Mouse (Mus musculus) CH12.LX (cell line): ENCODE data around the gene Slc38a8. TPM values are rescaled to one million over a fixed set of nuclear protein-coding genes. Genes with fewer than 3 reads are reported as not detected.

Experiments used
- DNase-seq: peaks from one replicate; pipeline ENCODE4 v3.0.0-alpha.2; 2013; ENCODE audit errors: extremely low read depth
- H3K27ac ChIP-seq: 2 replicates; pipeline ENCODE4 v1.5.1; 2012; ENCODE audit warnings: low read depth, mild to moderate bottlenecking, control low read depth, moderate library complexity; ENCODE audit not compliant: insufficient read depth
- H3K27me3 ChIP-seq: replicated peaks from 2 replicates; pipeline ENCODE3; 2012; ENCODE audit warnings: inconsistent platforms
- H3K36me3 ChIP-seq, 2 experiments: replicated peaks in 1 of 2; 2 replicates each; pipeline versions ENCODE3 to v1.6.1; 2012; ENCODE audit warnings: inconsistent platforms in 1 of 2, low read length in 1 of 2, mild to moderate bottlenecking in 1 of 2, mixed read lengths in 1 of 2, moderate library complexity in 1 of 2; ENCODE audit not compliant: control insufficient read depth in 1 of 2, insufficient read depth in 1 of 2
- H3K4me1 ChIP-seq, 2 experiments: 2 replicates each; pipeline ENCODE4 v1.6.1; 2012; ENCODE audit warnings: inconsistent platforms in 1 of 2, moderate library complexity in 1 of 2; ENCODE audit not compliant: insufficient read depth in 2 of 2, control insufficient read depth in 1 of 2
- H3K4me2 ChIP-seq: 2 replicates; pipeline ENCODE4 v1.6.1; 2012; ENCODE audit warnings: low read depth, mild to moderate bottlenecking, control low read depth; ENCODE audit not compliant: poor library complexity, insufficient read depth, severe bottlenecking
- H3K4me3 ChIP-seq, 3 experiments: fragments of 150-350 bp in 1 of 3; sonication (generic) in 1 of 3; replicated peaks in 1 of 3; 2 replicates each; pipeline versions ENCODE3 to v1.5.1; 2011 to 2012; ENCODE audit warnings: low read depth in 2 of 3, low read length in 2 of 3, mild to moderate bottlenecking in 2 of 3, moderate library complexity in 2 of 3, control low read depth in 1 of 3, improper control_type of control experiment in 1 of 3, inconsistent platforms in 1 of 3, mixed read lengths in 1 of 3; ENCODE audit not compliant: poor library complexity in 1 of 3
- H3K79me2 ChIP-seq: replicated peaks from 2 replicates; pipeline ENCODE4 v1.6.1; 2012; ENCODE audit warnings: mild to moderate bottlenecking, moderate library complexity; ENCODE audit not compliant: control insufficient read depth, poor library complexity, insufficient read depth, severe bottlenecking; ENCODE audit errors: extremely low read depth
- H3K9ac ChIP-seq: 2 replicates; pipeline ENCODE4 v1.6.1; 2012; ENCODE audit warnings: low read depth, mild to moderate bottlenecking, control low read depth, moderate library complexity; ENCODE audit not compliant: insufficient read depth
- H3K9me3 ChIP-seq: replicated peaks from 2 replicates; pipeline ENCODE3; 2012; ENCODE audit warnings: low read length, inconsistent platforms, mixed read lengths
- BHLHE40 ChIP-seq: IDR thresholded peaks from 2 replicates; pipeline ENCODE4 v1.6.1; 2011; ENCODE audit warnings: mild to moderate bottlenecking, low read depth, low read length, improper control_type of control experiment
- CHD1 ChIP-seq: IDR thresholded peaks from 2 replicates; pipeline ENCODE4 v1.6.1; 2012; ENCODE audit warnings: low read depth, low read length, improper control_type of control experiment, inconsistent platforms
- CHD2 ChIP-seq: IDR thresholded peaks from 2 replicates; pipeline ENCODE4 v1.6.1; 2011; ENCODE audit warnings: low read length, improper control_type of control experiment
- CTCF ChIP-seq, 2 experiments: IDR thresholded peaks in 1 of 2; conservative IDR thresholded peaks in 1 of 2; 2 replicates each; pipeline ENCODE4 v1.5.1; 2011 to 2012; ENCODE audit warnings: low read depth in 2 of 2, low read length in 2 of 2, improper control_type of control experiment in 1 of 2, inconsistent platforms in 1 of 2, mild to moderate bottlenecking in 1 of 2, moderate library complexity in 1 of 2
- ELF1 ChIP-seq: IDR thresholded peaks from 2 replicates; pipeline ENCODE4 v1.6.1; 2014; ENCODE audit warnings: low read depth, mild to moderate bottlenecking, inconsistent platforms, low read length, improper control_type of control experiment
- EP300 ChIP-seq: IDR thresholded peaks from 2 replicates; pipeline ENCODE4 v1.6.1; 2011; ENCODE audit warnings: low read length, improper control_type of control experiment
- ETS1 ChIP-seq: conservative IDR thresholded peaks from 2 replicates; pipeline ENCODE4 v1.6.1; 2012; ENCODE audit warnings: low read depth, mild to moderate bottlenecking, inconsistent platforms, low read length, improper control_type of control experiment, moderate library complexity
- GABPA ChIP-seq: IDR thresholded peaks from 2 replicates; pipeline ENCODE4 v1.6.1; 2012; ENCODE audit warnings: low read depth, low read length, improper control_type of control experiment, inconsistent platforms; ENCODE audit not compliant: insufficient replicate concordance
- HCFC1 ChIP-seq: IDR thresholded peaks from 2 replicates; pipeline ENCODE4 v1.6.1; 2012; ENCODE audit warnings: low read depth, mild to moderate bottlenecking, inconsistent platforms, low read length, improper control_type of control experiment
- IRF4 ChIP-seq: IDR thresholded peaks from 2 replicates; pipeline ENCODE4 v1.6.1; 2014; ENCODE audit warnings: low read depth, mild to moderate bottlenecking, inconsistent platforms, low read length, improper control_type of control experiment
- MAFK ChIP-seq: IDR thresholded peaks from 2 replicates; pipeline ENCODE4 v1.6.1; 2011; ENCODE audit warnings: low read length, improper control_type of control experiment; ENCODE audit not compliant: insufficient replicate concordance
- MAX ChIP-seq: IDR thresholded peaks from 2 replicates; pipeline ENCODE4 v1.6.1; 2011; ENCODE audit warnings: low read length, improper control_type of control experiment
- MAZ ChIP-seq: IDR thresholded peaks from 2 replicates; pipeline ENCODE4 v1.6.1; 2012; ENCODE audit warnings: low read depth, mild to moderate bottlenecking, inconsistent platforms, low read length, improper control_type of control experiment, moderate library complexity
- MYC ChIP-seq: IDR thresholded peaks from 2 replicates; pipeline ENCODE4 v1.6.1; 2011; ENCODE audit warnings: low read depth, mild to moderate bottlenecking, improper control_type of control experiment, low read length
- POLR2AphosphoS2 ChIP-seq: IDR thresholded peaks from 2 replicates; pipeline ENCODE4 v1.6.1; 2011; ENCODE audit warnings: low read depth, low read length, improper control_type of control experiment
- RAD21 ChIP-seq: IDR thresholded peaks from 2 replicates; pipeline ENCODE4 v1.6.1; 2011; ENCODE audit warnings: low read depth, mild to moderate bottlenecking, low read length, improper control_type of control experiment, moderate library complexity
- RCOR1 ChIP-seq: conservative IDR thresholded peaks from 2 replicates; pipeline ENCODE4 v1.6.1; 2012; ENCODE audit warnings: low read depth, mild to moderate bottlenecking, inconsistent platforms, low read length, improper control_type of control experiment
- SIN3A ChIP-seq: IDR thresholded peaks from 2 replicates; pipeline ENCODE4 v1.6.1; 2012; ENCODE audit warnings: low read length, improper control_type of control experiment, inconsistent platforms
- SMC3 ChIP-seq: IDR thresholded peaks from 2 replicates; pipeline ENCODE4 v1.6.1; 2011; ENCODE audit warnings: low read depth, low read length, improper control_type of control experiment
- TCF12 ChIP-seq: IDR thresholded peaks from 2 replicates; pipeline ENCODE4 v1.6.1; 2014; ENCODE audit warnings: low read depth, mild to moderate bottlenecking, inconsistent platforms, low read length, improper control_type of control experiment
- UBTF ChIP-seq: IDR thresholded peaks from 2 replicates; pipeline ENCODE4 v1.6.1; 2012; ENCODE audit warnings: low read depth, mild to moderate bottlenecking, inconsistent platforms, low read length, improper control_type of control experiment, moderate library complexity
- USF1 ChIP-seq: IDR thresholded peaks from 2 replicates; pipeline ENCODE4 v1.6.1; 2014; ENCODE audit warnings: low read depth, mild to moderate bottlenecking, inconsistent platforms, low read length, improper control_type of control experiment
- ZKSCAN1 ChIP-seq: IDR thresholded peaks from 2 replicates; pipeline ENCODE4 v1.6.1; 2012; ENCODE audit warnings: low read depth, inconsistent platforms, low read length, improper control_type of control experiment, borderline replicate concordance
- dilution Hi-C: fragments of 300-500 bp; cut with MboI; formaldehyde crosslinking; loops from 2 replicates; pipeline ENCODE4 v1.14.3; 2020; ENCODE audit warnings: low sequenced_read_pairs; ENCODE audit not compliant: extremely low pct_unique_long_range_greater_than_20kb, extremely low pct_ligation_motif_present
- in situ Hi-C: fragments of 300-500 bp; cut with MboI; formaldehyde crosslinking; loops from 3 replicates; pipeline ENCODE4 v1.14.3; 2019; ENCODE audit warnings: low sequenced_read_pairs, low pct_ligation_motif_present, low pct_unique_long_range_greater_than_20kb, mixed read lengths
- polyA plus RNA-seq: library from polyadenylated mRNA; unstranded; fragments of >175 nt; gene quantifications from 2 replicates; pipeline ENCODE4 v1.2.1, GENCODE M21; 2012; ENCODE audit warnings: low read depth; ENCODE audit not compliant: insufficient read length
- total RNA-seq, 2 experiments: library from RNA; depleted of rRNA; stranded (reverse); fragments of 300-350 nt in 1 of 2; fragments of >200 nt in 1 of 2; gene quantifications; 2 replicates each; pipeline ENCODE4 v1.2.3; 2012 to 2014

Slc38a8 gene
- total and polyA plus RNA-seq, 3 experiments: 0.08 TPM; not detected in 1

- Histone ChIP-seq H3K9me3 (no peaks in the 10 kb centered on the region), H3K4me2 (no peak overlapping the region), H3K4me3 (no peak overlapping the region), H3K79me2 (no peaks in the 10 kb centered on the region), H3K4me1 (peaks cover 0 to 12% of the 10 kb centered on the region in 2 experiments; a peak in 2 of 4 replicates), H3K36me3 (peaks cover 89 to 98% of the 10 kb centered on the region in 2 experiments), H3K9ac (no peak overlapping the region), H3K27ac (no peak overlapping the region), H3K27me3 (no peaks in the 10 kb centered on the region)
- TF ChIP-seq TCF12 (no peak), BHLHE40 (no peak), MAFK (no peak), MYC (no peak), HCFC1 (no peak), ELF1 (no peak), MAZ (no peak), ZKSCAN1 (no peak), CTCF (conservative IDR thresholded peaks at IDR 0.05 in 1 of 2, IDR thresholded peaks at IDR 0.05 in 1 of 2; ENCODE audit: low read depth in 2 of 2, low read length in 2 of 2) (no peak), GABPA (no peak), IRF4 (no peak), ETS1 (no peak), CHD1 (no peak), RCOR1 (no peak), CHD2 (no peak), EP300 (no peak), USF1 (no peak), SMC3 (no peak), SIN3A (no peak)
- dilution Hi-C loops (no loop called here), in situ Hi-C loops (no loop called here)
- no peak for DNase-seq
These were observed 11.9 kb upstream of the Slc38a8 start for GRCm38 (mm10) chr8:119513405-119513804.

GRCm38 (mm10) chr8:119511722-119512121 is 10.2 kb upstream of the Slc38a8 start:
- Histone ChIP-seq H3K4me3 (no peak overlapping the region), H3K4me2 (no peak overlapping the region), H3K36me3 (peaks cover 88 to 96% of the 10 kb centered on the region in 2 experiments), H3K27ac (no peak overlapping the region), H3K4me1 (peaks cover 0 to 11% of the 10 kb centered on the region in 2 experiments; a peak in 2 of 4 replicates), H3K79me2 (no peaks in the 10 kb centered on the region), H3K9ac (no peak overlapping the region), H3K27me3 (no peaks in the 10 kb centered on the region), H3K9me3 (no peaks in the 10 kb centered on the region)
- TF ChIP-seq UBTF: no peak
- TF ChIP-seq CTCF (conservative IDR thresholded peaks at IDR 0.05 in 1 of 2, IDR thresholded peaks at IDR 0.05 in 1 of 2; ENCODE audit: low read depth in 2 of 2, low read length in 2 of 2): no peak
- no peak for TF ChIP-seq USF1
- no peak for TF ChIP-seq MAFK
- no peak for TF ChIP-seq CHD1
- TF ChIP-seq POLR2AphosphoS2: no peak
- TF ChIP-seq MAX: no peak
- TF ChIP-seq MAZ: no peak
- TF ChIP-seq ZKSCAN1: no peak
- TF ChIP-seq RAD21: no peak
- dilution Hi-C loops: no loop called here
- DNase-seq: no peak
- in situ Hi-C loops: no loop called here
